Mouse (Mus musculus): ENCODE measurements around the gene Id1. TPM values are rescaled to one million over a fixed set of nuclear protein-coding genes. Genes with fewer than 3 reads are reported as not detected.

The Id1 gene
- total RNA-seq, 2 experiments from 2014 or later: 37.8 to 57.0 TPM

DNA sequence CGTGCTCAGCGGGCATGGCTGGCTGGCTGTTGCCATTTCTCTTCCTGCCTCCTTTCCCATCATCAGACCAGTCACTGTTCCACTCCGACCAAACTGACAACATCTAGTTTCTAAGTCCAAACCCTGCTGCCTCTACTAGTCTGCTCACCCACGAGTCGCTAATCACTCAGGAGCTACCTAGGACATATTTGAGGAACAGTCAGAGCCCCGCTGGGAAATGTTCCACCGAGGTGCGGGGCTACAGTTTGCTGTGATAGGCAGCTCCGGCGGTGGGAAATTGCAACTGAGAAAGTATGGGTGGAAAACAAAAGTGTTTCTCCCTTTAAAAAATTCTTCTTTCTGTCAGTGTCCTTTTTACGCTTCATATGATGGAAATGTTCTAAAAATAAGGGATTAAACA lies 18.4 kb upstream of the Id1 start:
- DNase-seq (ENCODE audit: low spot score): no peak
- intact Hi-C loops (cut with DNase I): no loop called here

DNA sequence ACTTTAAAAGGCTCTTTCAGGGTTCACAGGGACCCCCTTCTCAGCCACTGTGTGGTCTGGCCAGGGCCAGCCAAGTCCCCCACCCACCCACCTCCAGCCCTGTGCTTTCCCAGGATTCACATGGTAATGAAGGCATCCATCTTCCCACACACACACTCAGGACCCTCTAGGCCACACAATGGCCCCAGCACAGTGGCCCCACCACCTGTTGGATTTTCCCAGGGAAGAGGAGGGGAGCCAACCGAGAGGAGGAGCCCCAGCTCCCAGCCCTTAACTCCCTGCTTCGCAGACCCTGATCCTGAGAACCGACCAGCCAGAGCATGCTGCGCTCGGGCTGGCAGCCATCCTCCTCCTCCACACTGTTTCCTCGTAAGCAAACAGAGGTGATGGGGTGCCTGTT lies 18.0 kb upstream of the Id1 start:
- intact Hi-C loops (cut with DNase I): no loop called here
- no peak for DNase-seq (ENCODE audit: low spot score)

DNA sequence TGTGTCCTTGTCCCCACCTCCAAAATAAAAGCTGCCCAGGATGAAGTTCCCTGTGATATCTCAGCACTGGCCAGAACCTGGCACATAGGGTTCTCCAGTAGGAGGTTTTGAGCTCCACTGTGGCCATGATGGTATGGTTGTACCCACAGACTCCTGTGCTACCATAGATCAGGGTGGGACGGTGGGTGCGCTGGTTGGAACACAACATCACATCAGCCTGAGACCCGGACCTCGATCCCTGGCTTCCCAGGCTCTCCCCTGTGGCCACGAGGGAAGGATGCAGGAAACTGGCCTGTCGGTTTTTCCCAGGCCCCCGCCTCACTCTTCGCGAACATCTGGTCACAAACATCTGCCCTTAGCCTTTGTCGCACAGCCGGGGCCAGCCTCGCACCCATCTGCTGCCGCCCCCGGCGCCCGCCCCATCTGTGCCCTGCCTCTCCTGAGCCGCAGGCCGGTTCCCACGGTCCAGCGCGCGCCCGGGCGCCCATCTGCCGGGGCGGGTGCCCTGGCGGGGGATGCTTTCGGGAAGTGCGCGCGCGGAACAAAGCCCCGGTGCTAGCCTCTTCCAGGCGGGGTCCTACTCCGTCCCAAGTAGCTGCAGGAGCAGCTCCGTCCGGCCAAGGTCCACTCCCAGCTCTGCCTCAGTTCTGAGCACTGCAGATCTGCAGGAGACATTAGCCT lies 12.3 kb upstream of the Id1 start:
- intact Hi-C loops (cut with DNase I): loop anchor here (2.0 kb wide), 1 partner anchor 15 kb away; no protein-coding TSS in a partner anchor
- peak; percentile 79 for DNase-seq (ENCODE audit: low spot score)

DNA sequence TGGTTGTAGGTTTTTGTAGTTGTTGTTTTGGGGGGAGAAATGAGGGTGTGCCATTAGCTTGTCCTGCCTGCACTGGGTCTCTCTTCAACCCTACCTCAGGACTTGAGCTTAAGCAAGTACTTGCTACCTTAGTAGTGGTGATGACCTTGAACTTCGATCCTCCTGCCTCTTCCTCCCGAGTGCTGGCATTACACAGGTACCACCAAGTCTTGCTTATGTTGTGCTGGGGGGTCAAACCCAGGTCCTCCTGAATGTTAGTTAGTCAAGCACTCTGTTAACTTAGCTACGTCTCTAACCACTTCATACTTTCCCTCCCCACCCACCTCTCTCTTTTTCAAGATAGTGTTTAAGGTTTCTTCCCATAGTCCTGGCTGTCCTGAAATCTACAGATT lies 11.7 kb upstream of the Id1 start:
- no peak for DNase-seq (ENCODE audit: low spot score)

DNA sequence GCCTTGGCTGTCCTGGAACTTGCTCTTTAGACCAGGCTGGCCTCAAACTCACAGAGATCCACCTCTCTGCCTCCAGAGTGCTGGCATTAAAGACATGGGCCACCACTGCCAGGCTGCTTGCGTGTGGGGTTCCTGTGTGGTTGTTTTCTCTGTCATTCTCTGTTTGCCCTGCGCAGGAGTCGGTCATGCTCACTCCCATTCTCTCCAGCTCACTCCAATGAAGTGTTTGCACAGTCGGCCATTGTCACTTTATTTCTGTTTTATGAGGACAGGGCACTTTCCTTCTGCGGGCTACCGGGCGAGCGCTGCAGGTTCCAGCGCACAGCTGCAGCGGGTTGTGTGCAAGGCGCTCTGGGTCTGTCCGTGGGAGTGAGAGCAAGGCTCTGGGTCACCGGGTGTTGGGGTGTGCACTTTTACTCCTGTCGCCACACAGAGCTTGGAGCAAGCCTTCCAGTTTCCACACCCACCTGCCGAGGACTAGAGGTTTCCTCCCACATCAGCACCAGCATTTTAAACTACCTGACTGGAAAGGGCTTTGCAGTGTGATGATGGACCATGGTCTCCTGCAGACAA lies 10.8 kb upstream of the Id1 start:
- intact Hi-C loops (cut with DNase I): no loop called here
- no peak for DNase-seq (ENCODE audit: low spot score)

More for the DNA sequence above, 11.7 kb upstream of the Id1 start:
- intact Hi-C loops (cut with DNase I): no loop called here

DNA sequence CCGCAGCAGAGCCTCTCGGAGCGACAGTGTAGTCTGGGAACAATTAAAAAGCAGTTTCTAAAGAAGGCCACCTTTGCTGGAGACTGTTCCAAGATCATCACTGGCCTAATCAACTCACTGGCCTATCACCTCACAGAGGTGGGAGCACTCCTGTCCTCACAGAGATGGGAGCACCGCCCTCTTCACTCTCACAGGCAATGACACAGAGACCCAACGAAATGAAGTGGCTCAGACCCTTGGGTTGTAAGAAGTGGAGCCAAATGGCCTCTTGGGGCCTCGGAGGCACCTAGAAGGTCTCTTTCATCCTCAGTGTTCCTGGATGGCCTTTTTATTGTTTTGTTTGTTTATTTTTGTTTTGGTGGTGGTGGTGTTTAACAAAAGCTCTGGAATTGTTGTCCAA lies 9.8 kb upstream of the Id1 start:
- no peak for DNase-seq (ENCODE audit: low spot score)
- intact Hi-C loops (cut with DNase I): no loop called here

DNA sequence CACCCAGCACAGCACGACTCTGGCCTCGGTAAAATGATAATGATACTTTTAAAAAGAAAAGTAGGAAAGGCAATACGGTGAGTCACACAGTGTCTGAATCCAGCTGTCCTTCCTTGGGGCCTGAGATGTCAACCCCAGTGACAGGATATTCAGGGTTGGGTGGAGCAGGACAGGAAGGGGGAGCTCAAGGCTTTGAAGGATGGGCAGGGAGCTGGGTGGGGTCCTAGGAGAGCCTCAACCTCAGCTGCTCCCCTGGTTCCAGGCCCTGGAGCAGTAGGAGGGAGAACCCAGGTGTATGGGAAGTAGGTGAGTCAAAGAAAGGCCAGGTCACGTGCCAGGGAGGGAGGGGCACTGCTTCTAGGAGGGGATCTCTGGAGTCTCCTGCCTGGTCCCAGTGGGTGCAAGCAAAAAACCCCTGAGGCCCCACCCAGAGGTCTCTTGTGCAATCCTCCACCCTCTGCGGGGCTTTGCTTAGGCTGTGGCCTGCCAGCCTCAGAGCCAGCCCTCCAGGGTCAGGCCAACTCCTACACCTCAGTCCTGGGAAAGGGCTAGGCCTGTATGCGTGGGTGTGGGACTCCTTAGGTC lies 9.2 kb upstream of the Id1 start:
- intact Hi-C loops (cut with DNase I): no loop called here
- DNase-seq (ENCODE audit: low spot score): peak; percentile 55

DNA sequence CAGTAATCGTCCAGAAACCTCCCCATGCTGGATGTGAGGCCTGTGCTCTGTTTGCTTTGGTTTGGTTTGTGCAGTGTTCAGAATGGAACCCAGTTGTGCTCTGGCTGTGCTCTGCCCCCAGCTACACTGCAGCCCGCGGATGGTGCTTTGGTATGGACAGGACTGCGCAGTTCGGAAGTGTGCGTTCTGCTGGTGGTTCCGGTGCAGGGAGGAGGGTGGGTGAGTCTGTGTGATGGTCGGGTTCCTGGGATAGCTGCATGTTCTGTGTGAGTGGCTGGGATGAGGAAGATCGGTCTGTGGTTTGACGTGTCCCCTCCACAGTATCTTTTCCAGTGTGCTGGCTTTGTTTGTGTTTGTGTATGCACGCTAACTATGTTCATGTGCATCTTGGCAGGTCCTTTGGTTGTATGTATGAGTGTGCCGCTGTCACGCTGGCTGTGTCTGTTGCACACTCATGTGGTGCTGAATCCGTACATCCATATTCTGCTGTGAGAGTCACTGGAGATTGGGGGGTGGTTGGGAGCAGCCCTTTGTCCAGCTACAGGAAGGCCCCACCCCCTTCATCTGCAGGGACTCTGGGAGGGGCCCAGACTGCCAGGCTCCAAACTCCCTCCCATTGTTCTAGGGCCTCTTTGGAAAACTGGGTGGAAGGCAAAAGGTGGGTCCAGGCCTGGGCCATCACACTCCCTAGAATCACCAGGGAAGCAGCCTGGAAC lies 8.1 kb upstream of the Id1 start:
- intact Hi-C loops (cut with DNase I): no loop called here
- DNase-seq (ENCODE audit: low spot score): peak; percentile 73

DNA sequence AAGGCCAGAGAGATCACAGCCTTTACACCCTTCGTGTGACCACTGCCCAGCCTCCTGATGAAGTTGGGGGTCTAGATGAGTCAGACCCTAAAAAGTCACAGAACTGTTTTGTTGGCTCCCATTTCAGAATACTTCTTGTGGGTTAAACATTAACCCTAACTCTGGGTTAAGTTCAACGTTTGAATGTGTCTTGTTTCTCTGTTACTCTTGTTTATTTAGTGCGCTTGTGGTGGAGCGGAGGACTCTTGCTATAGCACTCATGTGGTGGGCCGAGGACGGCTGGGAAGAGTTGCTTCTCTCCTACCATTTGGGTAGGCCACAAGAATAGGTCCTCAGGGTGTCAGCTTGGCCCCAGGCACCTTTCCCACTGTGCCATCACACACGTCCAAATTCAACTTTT lies 7.5 kb upstream of the Id1 start:
- intact Hi-C loops (cut with DNase I): no loop called here
- DNase-seq (ENCODE audit: low spot score): no peak

DNA sequence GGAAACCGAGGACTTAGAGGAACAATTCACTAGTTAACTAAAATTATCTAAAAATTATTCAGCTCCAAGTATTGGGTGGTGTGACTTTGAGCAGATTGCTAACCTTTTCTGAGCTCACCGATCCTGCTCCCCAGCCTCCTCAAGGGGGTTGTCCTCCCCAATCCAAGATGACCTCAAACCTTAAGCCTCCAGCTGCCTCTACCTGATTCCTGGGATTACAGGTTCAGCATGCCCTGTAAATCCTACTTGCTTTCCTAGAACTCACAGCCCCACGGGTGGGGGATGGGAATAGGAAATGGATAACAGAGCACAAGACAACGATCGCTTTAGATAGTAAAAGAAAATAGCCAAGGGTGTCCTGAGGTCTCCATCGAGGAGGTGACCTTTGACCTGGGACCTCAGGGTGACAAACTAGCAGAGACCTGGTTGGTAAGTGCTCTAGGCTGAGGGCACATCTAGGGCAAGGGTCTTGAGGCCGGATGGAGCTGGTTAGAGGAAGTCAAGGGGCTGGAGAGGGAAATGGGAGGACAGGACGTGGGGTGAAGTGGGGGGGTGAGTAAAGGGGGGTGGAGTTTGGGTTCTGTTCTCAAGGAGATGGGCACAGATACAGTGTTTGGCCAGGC lies 6.9 kb upstream of the Id1 start:
- no peak for DNase-seq (ENCODE audit: low spot score)

DNA sequence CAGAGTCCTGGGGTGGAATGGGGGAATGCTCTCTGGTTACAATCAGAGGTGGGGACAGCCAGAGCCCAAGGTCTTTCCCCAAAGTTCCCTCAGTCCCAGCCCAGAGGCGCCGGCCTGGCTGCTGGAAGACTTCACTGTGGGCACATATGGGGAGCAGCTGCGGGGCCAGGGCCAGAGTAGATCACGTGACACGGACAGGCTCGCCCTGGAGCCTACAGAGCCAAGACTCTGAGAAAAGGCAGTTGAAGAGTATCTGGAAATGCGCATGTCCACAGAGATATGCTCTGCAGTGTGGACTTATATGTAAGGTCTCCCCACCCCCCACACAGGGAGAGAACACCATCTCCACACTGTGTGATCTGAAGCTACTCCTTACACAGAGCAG lies 6.4 kb upstream of the Id1 start:
- DNase-seq (ENCODE audit: low spot score): peak; percentile 76
- intact Hi-C loops (cut with DNase I): no loop called here

More for the DNA sequence above, 6.9 kb upstream of the Id1 start:
- intact Hi-C loops (cut with DNase I): no loop called here

DNA sequence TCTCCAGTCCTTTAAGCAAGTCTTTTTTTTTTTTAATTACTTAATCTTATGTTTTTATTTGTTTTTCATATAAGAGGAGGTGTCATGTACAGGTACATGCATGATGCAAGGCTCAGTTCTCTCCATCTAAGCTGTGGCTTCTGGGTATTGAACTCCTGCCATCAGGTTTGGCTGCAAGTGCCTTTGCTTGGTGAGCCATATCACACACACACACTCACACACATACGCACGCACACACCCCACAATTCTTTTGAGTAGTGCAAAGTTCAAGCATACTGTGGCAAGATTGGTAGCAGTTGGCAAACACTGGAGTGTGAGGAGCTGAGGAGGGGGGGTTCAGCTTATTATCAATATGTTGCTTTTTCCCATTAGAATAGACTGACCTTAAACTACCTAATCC lies 2.9 kb upstream of the Id1 start:
- intact Hi-C loops (cut with DNase I): no loop called here

DNA sequence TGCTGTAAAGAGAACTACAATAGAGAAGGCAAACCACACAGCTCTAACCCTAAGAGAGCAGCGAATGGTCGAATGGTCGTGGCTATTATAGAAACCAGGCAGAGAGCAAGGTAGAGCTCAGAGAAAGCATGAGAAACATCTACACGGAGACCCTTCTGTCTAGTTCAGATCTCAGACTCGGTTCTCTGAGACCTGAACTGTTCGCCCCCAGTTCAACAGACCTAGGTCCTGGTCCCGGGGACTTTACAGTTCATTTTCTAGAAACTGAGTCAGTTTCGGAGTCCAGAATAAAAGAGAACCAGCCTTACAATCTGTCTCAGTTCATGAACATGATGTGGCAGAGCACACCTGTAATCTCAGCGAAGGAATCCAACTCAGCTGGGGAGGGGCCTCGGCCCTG lies 1.6 kb upstream of the Id1 start:
- intact Hi-C loops (cut with DNase I): no loop called here

More for the DNA sequence above, 2.9 kb upstream of the Id1 start:
- no peak for DNase-seq (ENCODE audit: low spot score)

DNA sequence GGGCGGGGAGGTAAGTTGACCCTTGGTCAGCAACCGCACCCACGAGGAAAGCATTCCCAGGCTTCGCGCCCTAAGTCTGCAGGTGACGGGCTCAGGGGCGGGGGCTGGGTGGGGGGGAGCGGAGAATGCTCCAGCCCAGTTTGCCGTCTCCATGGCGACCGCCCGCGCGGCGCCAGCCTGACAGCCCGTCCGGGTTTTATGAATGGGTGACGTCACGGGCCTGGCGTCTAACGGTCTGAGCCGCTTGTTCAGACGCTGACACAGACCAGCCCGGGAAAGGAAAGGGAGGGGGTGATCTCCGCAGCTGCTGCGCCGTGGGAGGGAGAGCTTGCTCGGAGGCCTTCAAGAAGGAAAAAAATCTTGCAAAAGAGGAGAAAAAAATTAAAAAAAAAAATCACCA lies 1.1 kb upstream of the Id1 start:
- intact Hi-C loops (cut with DNase I): no loop called here
- peak; percentile 94 for DNase-seq (ENCODE audit: low spot score)

More for the DNA sequence above, 1.6 kb upstream of the Id1 start:
- DNase-seq (ENCODE audit: low spot score): no peak

DNA sequence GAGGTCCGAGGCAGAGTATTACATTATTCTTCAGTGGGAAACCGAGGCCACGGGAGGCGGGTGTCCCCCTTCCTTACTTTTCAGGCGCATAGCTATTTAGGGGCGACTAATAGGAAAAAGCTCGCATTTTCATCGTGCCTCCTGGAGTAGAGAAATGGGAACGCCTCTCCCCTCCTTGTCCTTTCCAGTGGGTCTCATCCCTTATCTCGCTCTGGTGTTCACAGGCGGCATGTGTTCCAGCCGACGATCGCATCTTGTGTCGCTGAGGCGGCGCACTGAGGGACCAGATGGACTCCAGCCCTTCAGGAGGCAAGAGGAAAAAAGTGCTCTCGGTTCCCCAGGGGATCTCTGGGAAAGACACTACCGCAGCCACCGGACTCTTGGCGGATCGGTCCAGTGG lies 697 bp downstream of the Id1 start:
- DNase-seq (ENCODE audit: low spot score): no peak
- intact Hi-C loops (cut with DNase I): no loop called here

DNA sequence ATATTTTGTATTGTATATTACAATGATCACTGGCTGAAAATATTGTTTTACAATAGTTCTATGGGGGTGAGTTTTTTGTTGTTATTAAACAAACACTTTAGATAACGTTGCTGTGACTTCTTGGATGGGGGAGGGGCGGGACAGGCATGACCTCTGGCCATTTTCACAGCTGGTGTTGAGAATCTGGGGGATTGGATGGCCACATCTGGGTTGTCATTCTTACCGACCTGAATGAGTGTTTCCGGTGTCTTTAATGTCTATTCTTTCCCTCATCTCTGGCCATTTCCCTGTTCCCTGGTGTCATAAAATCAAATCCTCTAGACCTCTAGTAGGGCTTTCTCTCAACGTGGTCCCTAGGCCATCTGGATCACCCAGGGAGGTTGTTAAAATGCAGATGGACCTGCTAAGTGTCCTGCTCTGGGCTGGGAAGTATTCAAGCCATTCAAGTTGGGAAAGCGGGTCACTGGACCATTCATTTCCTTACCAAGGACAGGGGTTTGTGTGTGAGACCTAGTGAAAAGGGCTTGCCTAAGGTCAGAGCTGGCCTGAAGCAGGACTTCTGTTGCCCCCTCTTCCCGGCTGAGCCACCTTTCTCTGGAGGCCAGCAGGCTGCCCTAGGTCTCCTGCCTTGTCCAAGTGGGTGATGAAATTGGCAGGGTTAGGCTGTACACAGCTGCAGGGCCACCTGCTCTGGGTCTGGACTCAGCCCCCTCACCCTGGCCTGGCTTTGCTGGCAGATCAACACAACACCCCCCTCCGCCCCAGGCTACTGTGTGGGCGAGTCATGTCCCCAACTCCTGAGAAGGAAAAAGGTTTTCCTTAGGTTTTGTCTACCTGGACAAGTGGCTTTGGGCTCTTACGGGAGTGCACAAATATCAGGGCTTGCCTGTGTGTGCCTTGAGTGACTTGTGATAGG lies 1.5 kb downstream of the Id1 start:
- intact Hi-C loops (cut with DNase I): loop anchor here (2.0 kb wide), 1 partner anchor 47 kb away; no protein-coding TSS in a partner anchor
- DNase-seq (ENCODE audit: low spot score): peak; percentile 37

DNA sequence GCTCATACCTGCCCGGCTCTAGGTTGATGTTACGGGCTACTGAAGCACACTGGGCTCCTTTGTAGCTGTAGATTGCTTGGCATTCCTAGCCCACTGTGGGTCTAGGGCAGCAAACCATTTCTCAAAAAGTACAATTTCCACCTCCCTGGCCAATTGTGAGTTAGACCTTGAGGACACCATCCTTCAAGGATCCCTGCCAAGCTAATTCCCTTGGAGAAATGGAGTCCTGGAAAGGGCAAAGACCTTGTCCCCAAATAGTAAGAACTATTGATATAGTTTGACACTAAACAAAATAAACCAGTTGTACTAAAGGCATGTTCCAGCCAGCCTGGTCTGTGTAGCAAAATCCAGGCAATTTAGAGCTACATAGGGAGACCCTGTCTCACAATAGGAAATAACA lies 2.3 kb downstream of the Id1 start:
- DNase-seq (ENCODE audit: low spot score): no peak
- intact Hi-C loops (cut with DNase I): loop anchor here (2.0 kb wide), 1 partner anchor 46 kb away; no protein-coding TSS in a partner anchor

DNA sequence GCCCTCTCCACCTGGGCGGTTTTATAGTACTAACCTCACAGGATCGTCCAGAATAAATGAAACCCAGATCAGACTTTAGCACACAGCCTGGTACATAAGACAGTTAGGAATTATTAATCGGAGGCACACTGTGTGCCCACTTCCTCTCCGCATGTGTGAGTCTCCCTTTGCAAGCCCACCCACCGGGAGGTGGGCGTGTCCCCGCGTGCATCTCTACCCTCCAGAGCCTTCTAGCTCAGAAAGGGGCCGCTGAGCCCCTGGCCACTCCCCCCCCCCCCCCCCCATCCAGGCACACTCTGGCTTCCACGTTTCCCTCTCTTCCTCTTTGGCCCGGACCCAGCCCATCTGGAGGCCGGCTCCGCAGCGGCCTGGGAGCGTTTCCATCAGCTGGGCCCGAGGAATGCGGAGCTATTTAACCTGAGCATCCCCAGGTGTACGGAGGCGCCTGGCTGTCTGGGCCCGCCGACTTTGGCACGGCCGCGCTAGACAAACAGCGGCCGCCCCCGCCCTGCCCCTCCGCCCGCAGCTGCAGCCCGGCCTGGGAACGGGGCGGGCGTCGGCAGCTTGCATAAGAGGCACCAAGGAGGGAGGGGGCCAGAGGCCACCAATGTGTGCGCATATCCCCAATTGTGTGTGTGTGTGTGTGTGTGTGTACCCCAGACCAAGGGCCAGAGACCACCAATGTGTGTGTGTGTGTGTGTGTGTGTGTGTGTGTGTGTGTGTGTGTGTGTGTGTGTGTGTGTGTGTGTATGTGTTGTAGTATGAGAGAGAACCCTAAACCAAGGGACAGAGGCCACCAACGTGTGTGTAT lies 3.2 kb downstream of the Id1 start:
- intact Hi-C loops (cut with DNase I): loop anchor here (1.0 to 2.0 kb wide), 2 partner anchors 32 to 46 kb away; no protein-coding TSS in a partner anchor
- DNase-seq (ENCODE audit: low spot score): peak; percentile 87

Data from heart, postnatal 25 days (tissue).